Mouse (Mus musculus) midbrain, embryonic 13.5 days (tissue): ENCODE measurements around the gene Atp1a2. TPM values are rescaled to one million over a fixed set of nuclear protein-coding genes. Genes with fewer than 3 reads are reported as not detected.
A peak's percentile ranks its signal among the peaks of the same experiment; 100 is the strongest.

Experiments used
- ATAC-seq: fragments of 200-750 bp; cut with Nextera tagmentation; 2 replicates; pipeline ENCODE4 v1.8.0; 2017; ENCODE audit warnings: mild to moderate bottlenecking, moderate TSS enrichment, moderate library complexity
- H3K27ac ChIP-seq: fragments of 300-500 bp; sonication (generic); 2 replicates; pipeline ENCODE4 v1.5.1; 2015; ENCODE audit warnings: inconsistent platforms, mild to moderate bottlenecking, moderate library complexity
- H3K27me3 ChIP-seq: fragments of 300-500 bp; sonication (generic); 2 replicates; pipeline ENCODE4 v1.6.1; 2015; ENCODE audit warnings: mild to moderate bottlenecking, inconsistent platforms
- H3K36me3 ChIP-seq: fragments of 300-500 bp; sonication (generic); 2 replicates; pipeline ENCODE4 v1.6.1; 2015; ENCODE audit warnings: mild to moderate bottlenecking, inconsistent platforms
- H3K4me1 ChIP-seq: fragments of 300-500 bp; sonication (generic); replicated peaks from 2 replicates; pipeline ENCODE4 v1.6.1; 2015; ENCODE audit warnings: inconsistent platforms
- H3K4me2 ChIP-seq: fragments of 300-500 bp; sonication (generic); replicated peaks from 2 replicates; pipeline ENCODE4 v1.6.1; 2015; ENCODE audit warnings: moderate library complexity, mild to moderate bottlenecking, inconsistent platforms
- H3K4me3 ChIP-seq: fragments of 300-500 bp; sonication (generic); replicated peaks from 2 replicates; pipeline ENCODE4 v1.5.1; 2015; ENCODE audit warnings: mild to moderate bottlenecking, inconsistent platforms
- H3K9ac ChIP-seq: fragments of 300-500 bp; sonication (generic); replicated peaks from 2 replicates; pipeline ENCODE4 v1.6.1; 2015; ENCODE audit warnings: mild to moderate bottlenecking, inconsistent platforms
- H3K9me3 ChIP-seq: fragments of 300-500 bp; sonication (generic); 2 replicates; pipeline ENCODE4 v1.6.1; 2016; ENCODE audit warnings: mild to moderate bottlenecking, inconsistent platforms
- WGBS: fragments of 180-500 bp; shearing (Covaris S2); methylation state at CpG from one replicate; pipeline ENCODE4 v1.1.7; 2015; 5-methylcytosine and 5-hydroxymethylcytosine counted together
- polyA plus RNA-seq: library from polyadenylated mRNA; unstranded; fragments of >200 nt; fragmentation: Nextera tagmentation; extraction: Ambion mirVana; gene quantifications from 2 replicates; pipeline ENCODE4 v1.2.1, GENCODE M21; 2015

Atp1a2 gene
- 25.3 and 25.8 TPM in 2 replicates for polyA plus RNA-seq

DNA sequence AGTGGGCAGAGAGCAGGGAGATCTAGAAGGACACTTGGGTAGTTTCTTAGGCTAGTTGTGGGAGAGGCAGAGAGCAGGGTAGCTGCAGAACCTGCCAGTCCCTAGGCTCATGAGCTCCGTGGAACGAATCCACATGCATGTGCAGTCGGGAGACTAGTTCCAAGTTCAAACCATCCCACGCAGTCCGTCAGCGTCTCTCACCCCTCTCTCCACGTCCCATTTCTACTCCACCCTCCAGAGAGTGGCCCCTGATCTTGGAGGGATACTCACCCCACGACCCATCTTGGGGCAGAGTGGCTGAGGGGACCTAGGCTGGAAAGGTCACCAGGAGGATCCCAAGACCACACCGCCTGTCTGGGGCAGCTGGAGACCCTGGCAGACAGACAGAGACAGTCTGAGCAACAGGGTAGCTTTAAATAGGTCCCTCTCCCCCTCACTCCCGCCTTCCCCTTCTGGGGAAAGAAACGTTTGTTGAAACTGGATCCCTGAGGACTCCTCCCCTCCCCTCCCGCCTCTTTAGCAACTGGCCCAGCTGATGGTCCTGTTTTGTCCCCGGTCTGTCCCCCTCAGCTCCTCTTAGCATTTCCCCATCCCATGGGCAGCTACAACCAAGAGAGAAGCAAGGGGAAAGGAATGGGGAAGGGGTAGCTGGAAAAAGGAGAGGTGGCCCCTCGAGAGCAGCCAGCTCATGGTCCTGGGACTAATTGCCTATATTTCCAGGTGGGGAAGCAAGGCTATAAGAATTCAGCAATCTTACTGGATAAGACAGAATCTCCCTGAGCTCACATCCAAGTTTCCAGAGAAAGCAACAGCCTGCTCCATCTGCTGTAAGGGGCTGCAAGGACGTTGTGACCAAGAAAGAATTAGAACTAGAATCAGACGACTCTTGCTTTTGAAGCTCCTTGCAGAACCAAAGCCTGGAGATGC, at the start of gene Atp1a2:
Gene Atp1a2 (minus strand): TSS at position 454 of the 927 bp plus-strand sequence.
- H3K4me1 ChIP-seq: peaks cover 65% of the 10 kb centered on the region
- 13% methylated on average over 16 of the region's 16 CpGs for WGBS
- H3K36me3 ChIP-seq: no peaks in the 10 kb centered on the region
- peak; percentile 20; the same call in 1 of the 2 replicates for ATAC-seq
- peak within 1 kb of the TSS; percentile 24 for H3K4me3 ChIP-seq
- peak within 1 kb of the TSS; percentile 47 for H3K27ac ChIP-seq
- peak within 1 kb of the TSS; percentile 44; the same call in 1 of the 2 replicates for H3K9ac ChIP-seq
- no peaks in the 10 kb centered on the region for H3K9me3 ChIP-seq
- peaks cover 5% of the 10 kb centered on the region; the same call in 1 of the 2 replicates for H3K27me3 ChIP-seq
- H3K4me2 ChIP-seq: peak within 1 kb of the TSS; percentile 33

DNA sequence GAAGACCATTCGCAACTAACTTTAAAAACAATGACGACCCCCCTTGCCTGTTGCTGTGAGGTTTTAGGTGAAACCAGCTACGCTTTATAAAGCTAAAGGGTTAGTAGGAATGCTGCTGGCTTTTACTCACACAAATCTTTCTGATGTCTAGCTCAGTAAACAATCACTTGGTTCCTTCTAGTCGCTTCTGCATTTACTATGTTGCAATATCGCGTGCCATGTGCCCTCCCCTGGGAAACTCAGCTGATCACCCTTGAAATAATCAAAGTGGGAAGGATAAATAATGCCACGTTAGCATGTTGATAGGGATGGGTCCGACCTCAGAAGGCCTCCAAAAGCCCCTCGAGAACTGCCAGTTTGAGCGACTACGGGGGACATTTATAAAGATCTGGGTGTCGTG, 49.5 kb upstream of the Atp1a2 start:
- ATAC-seq: no peak
- Histone ChIP-seq H3K4me1 (peaks cover 43% of the 10 kb centered on the region), H3K36me3 (no peaks in the 10 kb centered on the region), H3K27ac (no peak overlapping the region), H3K4me2 (no peak overlapping the region), H3K4me3 (no peak overlapping the region), H3K27me3 (peaks cover 5% of the 10 kb centered on the region; the same call in 1 of the 2 replicates), H3K9me3 (no peaks in the 10 kb centered on the region), H3K9ac (no peak overlapping the region)
- 92% methylated on average over 12 of the region's 12 CpGs for WGBS

GRCm38 (mm10) chr1:172346707-172347106, 48.8 kb upstream of the Atp1a2 start:
- H3K27ac ChIP-seq: no peak overlapping the region
- H3K4me2 ChIP-seq: no peak overlapping the region
- H3K9ac ChIP-seq: no peak overlapping the region
- no peaks in the 10 kb centered on the region for H3K36me3 ChIP-seq
- WGBS: 90% methylated on average over 10 of the region's 10 CpGs
- peaks cover 41% of the 10 kb centered on the region for H3K4me1 ChIP-seq
- no peak for ATAC-seq
- peaks cover 12% of the 10 kb centered on the region for H3K27me3 ChIP-seq
- H3K9me3 ChIP-seq: no peaks in the 10 kb centered on the region
- no peak overlapping the region for H3K4me3 ChIP-seq

DNA sequence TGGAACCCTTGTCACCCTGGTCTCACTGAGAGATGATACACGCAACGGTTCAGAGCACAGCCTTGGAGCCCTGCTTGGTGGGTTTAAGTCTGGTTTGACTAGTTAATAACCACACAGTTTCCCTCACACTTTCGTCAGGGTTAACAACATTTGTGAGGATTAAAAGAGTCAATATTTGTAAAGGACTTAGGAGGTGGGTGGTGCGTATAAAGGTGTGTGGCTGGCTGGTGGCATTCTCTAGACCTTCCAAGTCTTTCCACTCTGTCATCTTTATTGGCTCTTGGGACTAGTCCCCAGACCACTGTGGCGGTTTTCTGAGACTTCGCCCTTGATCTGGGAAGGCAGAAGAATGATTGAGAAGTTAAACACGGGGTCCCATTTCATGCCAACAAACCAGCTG, 47.0 kb upstream of the Atp1a2 start:
- Histone ChIP-seq H3K9me3 (no peaks in the 10 kb centered on the region), H3K9ac (no peak overlapping the region), H3K36me3 (no peaks in the 10 kb centered on the region), H3K27me3 (peaks cover 15% of the 10 kb centered on the region), H3K4me2 (no peak overlapping the region), H3K4me1 (peaks cover 35% of the 10 kb centered on the region), H3K4me3 (no peak overlapping the region), H3K27ac (no peak overlapping the region)
- whole genome bisulfite sequencing: 89% methylated on average over 7 of the region's 7 CpGs
- ATAC-seq: no peak

- H3K4me1 ChIP-seq: peaks cover 26% of the 10 kb centered on the region
- 46% methylated on average over 3 of the region's 3 CpGs for WGBS
- H3K27me3 ChIP-seq: peaks cover 19% of the 10 kb centered on the region
- no peak overlapping the region for H3K4me3 ChIP-seq
- H3K9ac ChIP-seq: no peak overlapping the region
- H3K36me3 ChIP-seq: no peaks in the 10 kb centered on the region
- H3K4me2 ChIP-seq: 0 out of 2 replicates have a peak overlapping the region, but pooled peaks have one; percentile 3
- no peak overlapping the region for H3K27ac ChIP-seq
- H3K9me3 ChIP-seq: no peaks in the 10 kb centered on the region
- no peak for ATAC-seq
These were observed 46.0 kb upstream of the Atp1a2 start for GRCm38 (mm10) chr1:172343914-172344313.

DNA sequence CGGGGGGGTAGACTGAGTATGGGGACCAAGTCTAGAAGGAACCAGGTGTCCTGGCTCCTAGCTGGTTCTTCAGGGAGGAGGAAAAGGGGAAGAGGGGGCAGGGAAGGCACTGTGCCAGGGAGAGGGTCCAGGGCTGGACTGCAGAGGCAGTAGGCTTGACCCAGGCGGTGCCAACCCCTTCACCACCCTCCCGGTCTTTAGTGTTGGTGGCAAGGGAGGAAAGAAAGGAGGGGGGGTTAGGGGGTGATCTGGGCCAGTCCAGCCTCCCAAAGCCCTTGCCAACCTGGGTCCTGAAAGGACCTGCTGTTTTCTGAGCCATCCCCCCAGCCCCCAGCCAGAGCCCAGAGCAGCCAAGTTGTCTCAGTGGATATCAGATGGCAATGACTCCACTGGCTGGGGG, 44.9 kb upstream of the Atp1a2 start:
- Histone ChIP-seq H3K4me2 (peak overlapping the region; percentile 68), H3K9me3 (no peaks in the 10 kb centered on the region), H3K4me1 (peaks cover 23% of the 10 kb centered on the region), H3K4me3 (0 out of 2 replicates have a peak overlapping the region, but pooled peaks have one; percentile 6), H3K27ac (no peak overlapping the region), H3K9ac (no peak overlapping the region), H3K27me3 (peaks cover 22% of the 10 kb centered on the region), H3K36me3 (no peaks in the 10 kb centered on the region)
- peak; percentile 57 for ATAC-seq
- WGBS: 86% methylated on average over 2 of the region's 3 CpGs

DNA sequence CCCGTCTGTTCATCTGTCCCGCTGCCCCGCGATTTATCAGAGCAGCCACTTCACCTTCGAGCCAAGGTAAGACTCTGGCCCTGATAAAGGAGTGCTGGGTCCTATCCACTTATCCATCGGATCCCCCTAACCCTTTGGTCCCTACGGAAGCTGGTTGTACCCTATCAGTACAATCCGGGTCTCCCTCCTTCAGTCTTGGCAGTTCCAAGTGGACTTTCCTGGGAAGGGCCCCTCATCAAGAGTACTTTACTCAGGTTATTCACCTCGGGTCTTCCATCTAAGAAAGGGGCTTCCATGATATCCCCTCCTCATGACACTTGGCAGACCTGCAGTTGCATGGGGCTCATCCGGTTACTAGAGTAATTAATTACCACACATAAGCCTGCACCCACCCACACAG, 43.5 kb upstream of the Atp1a2 start:
- H3K27ac ChIP-seq: no peak overlapping the region
- peaks cover 22% of the 10 kb centered on the region for H3K27me3 ChIP-seq
- ATAC-seq: peak; percentile 6; the same call in 1 of the 2 replicates
- H3K36me3 ChIP-seq: no peaks in the 10 kb centered on the region
- peaks cover 23% of the 10 kb centered on the region for H3K4me1 ChIP-seq
- H3K4me3 ChIP-seq: peak overlapping the region; percentile 48
- H3K9ac ChIP-seq: peak overlapping the region; percentile 56
- H3K4me2 ChIP-seq: peak overlapping the region; percentile 68
- H3K9me3 ChIP-seq: no peaks in the 10 kb centered on the region
- WGBS: 19% methylated on average over 10 of the region's 10 CpGs

DNA sequence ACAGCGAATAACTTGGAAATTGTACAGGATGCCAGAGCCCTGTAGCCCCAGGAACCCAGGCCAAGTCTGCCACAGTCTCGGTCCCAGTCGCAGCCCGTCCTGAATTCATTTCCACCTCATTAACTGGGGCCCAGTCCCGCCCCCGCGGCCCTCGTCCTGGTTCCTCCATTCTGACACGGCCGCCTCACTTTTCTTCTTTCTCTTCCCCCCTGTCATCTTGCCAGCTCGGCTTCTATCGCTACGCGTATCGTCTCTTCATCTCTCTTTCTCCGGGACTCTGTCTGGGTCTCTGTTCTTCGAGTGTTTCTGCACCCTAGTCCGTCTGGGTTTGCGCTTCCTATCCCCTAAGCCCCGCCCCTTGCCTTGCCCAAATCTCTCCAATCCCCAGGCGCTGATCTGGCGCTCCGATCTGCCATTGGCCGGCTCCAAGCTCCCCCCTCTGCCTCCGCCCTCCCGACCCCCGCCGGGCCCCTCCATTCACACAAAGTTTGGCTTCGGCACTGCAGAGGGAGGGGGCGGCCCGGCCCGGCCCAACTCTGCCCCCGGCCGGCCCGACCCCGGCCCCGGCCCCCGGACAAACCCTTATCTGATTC, 43.0 kb upstream of the Atp1a2 start, which contains the start of gene Kcnj10:
Gene Kcnj10 (plus strand): TSS at position 482 of the 593 bp plus-strand sequence.
- Histone ChIP-seq H3K4me3 (peak within 1 kb of the TSS; percentile 48), H3K4me1 (peaks cover 23% of the 10 kb centered on the region), H3K9me3 (no peaks in the 10 kb centered on the region), H3K36me3 (no peaks in the 10 kb centered on the region), H3K27ac (peak within 1 kb of the TSS; percentile 3; the same call in 1 of the 2 replicates), H3K9ac (peak within 1 kb of the TSS; percentile 56), H3K4me2 (peak within 1 kb of the TSS; percentile 68), H3K27me3 (peaks cover 22% of the 10 kb centered on the region)
- ATAC-seq: peak; percentile 93
- 1% methylated on average over 37 of the region's 38 CpGs for WGBS

- no peak overlapping the region for H3K9ac ChIP-seq
- no peaks in the 10 kb centered on the region for H3K9me3 ChIP-seq
- 25% methylated on average over 2 of the region's 2 CpGs for WGBS
- peaks cover 19% of the 10 kb centered on the region for H3K27me3 ChIP-seq
- no peak for ATAC-seq
- H3K27ac ChIP-seq: no peak overlapping the region
- H3K4me2 ChIP-seq: no peak overlapping the region
- H3K36me3 ChIP-seq: no peaks in the 10 kb centered on the region
- H3K4me3 ChIP-seq: no peak overlapping the region
- H3K4me1 ChIP-seq: peaks cover 14% of the 10 kb centered on the region
These were observed 39.7 kb upstream of the Atp1a2 start for GRCm38 (mm10) chr1:172337411-172338185.

DNA sequence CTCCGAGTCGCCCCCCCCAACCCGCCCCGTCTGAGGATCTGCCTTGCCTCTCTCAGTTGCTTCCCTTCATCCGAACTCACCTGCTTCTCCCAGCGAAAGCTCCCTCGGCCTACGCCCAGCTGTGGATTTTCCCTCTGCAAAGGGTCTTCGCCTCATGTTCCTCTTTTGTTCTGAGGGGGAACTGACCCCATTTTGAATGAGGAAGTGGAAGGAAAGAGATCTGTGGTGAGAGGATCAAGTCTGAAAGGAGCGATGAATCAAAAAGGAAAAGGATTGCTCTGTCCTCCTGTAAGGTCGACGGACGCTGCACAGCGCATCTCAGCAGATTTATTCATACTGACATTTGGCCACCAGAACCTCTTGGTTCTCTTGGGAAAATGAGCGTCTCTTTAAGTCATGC, 37.9 kb upstream of the Atp1a2 start:
- WGBS: 75% methylated on average over 15 of the region's 15 CpGs
- Histone ChIP-seq H3K27ac (no peak overlapping the region), H3K4me3 (no peak overlapping the region), H3K27me3 (peaks cover 12% of the 10 kb centered on the region; the same call in 1 of the 2 replicates), H3K36me3 (no peaks in the 10 kb centered on the region), H3K9ac (no peak overlapping the region), H3K9me3 (no peaks in the 10 kb centered on the region), H3K4me1 (peaks cover 7% of the 10 kb centered on the region), H3K4me2 (no peak overlapping the region)
- no peak for ATAC-seq

GRCm38 (mm10) chr1:172333512-172333911, 35.6 kb upstream of the Atp1a2 start:
- H3K9me3 ChIP-seq: no peaks in the 10 kb centered on the region
- peaks cover 9% of the 10 kb centered on the region; the same call in 1 of the 2 replicates for H3K27me3 ChIP-seq
- H3K4me2 ChIP-seq: no peak overlapping the region
- peaks cover 15% of the 10 kb centered on the region for H3K4me1 ChIP-seq
- H3K4me3 ChIP-seq: no peak overlapping the region
- ATAC-seq: no peak
- H3K36me3 ChIP-seq: no peaks in the 10 kb centered on the region
- H3K27ac ChIP-seq: no peak overlapping the region
- WGBS: 12% methylated on average over 3 of the region's 3 CpGs
- H3K9ac ChIP-seq: no peak overlapping the region
